Mouse (Mus musculus) kidney, adult 8-10 months (tissue): ENCODE measurements around the gene Spint5.
"Not testable (repeated sequence)": the region's sequence is repeated elsewhere in the genome, so short reads cannot be mapped to it uniquely, and the experiment has no call there.

ENCODE experiments used
- DNase-seq, 2 experiments: peaks; one replicate each; pipeline ENCODE4 v3.0.0; 2022

Gene Spint5

GRCm38 (mm10) chr2:164715005-164715404, at the start of gene Spint5:
Spint5 (plus strand) TSS chr2:164715305.
- DNase-seq: no peak

GRCm38 (mm10) chr2:164670261-164670660, 44.8 kb upstream of the Spint5 start:
- DNase-seq: no peak

GRCm38 (mm10) chr2:164670938-164671337, 44.2 kb upstream of the Spint5 start:
- DNase-seq: no peak

- no peak for DNase-seq
These were observed 41.1 kb upstream of the Spint5 start, which contains the start of gene Wfdc11 for GRCm38 (mm10) chr2:164673987-164674386. Wfdc11 (minus strand) TSS chr2:164674087.

- no peak for DNase-seq
These were observed 39.0 kb upstream of the Spint5 start for GRCm38 (mm10) chr2:164676103-164676502.

- no peak for DNase-seq
These were observed 38.0 kb upstream of the Spint5 start for GRCm38 (mm10) chr2:164676916-164677685.

GRCm38 (mm10) chr2:164678848-164679625, 36.1 kb upstream of the Spint5 start:
- peak; percentile 70 to 86 for DNase-seq

- DNase-seq: no peak
These were observed 35.2 kb upstream of the Spint5 start for GRCm38 (mm10) chr2:164679906-164680305.

- no peak for DNase-seq
These were observed 30.3 kb upstream of the Spint5 start, which contains the start of gene Wfdc13 for GRCm38 (mm10) chr2:164684807-164685206. Wfdc13 (plus strand) TSS chr2:164685107.

- no peak for DNase-seq
These were observed 16.9 kb upstream of the Spint5 start, which contains the start of gene Spint4 for GRCm38 (mm10) chr2:164698201-164698600. Spint4 (plus strand) TSS chr2:164698501.

- no peak for DNase-seq
These were observed 14.1 kb upstream of the Spint5 start for GRCm38 (mm10) chr2:164700959-164701358.

GRCm38 (mm10) chr2:164701761-164702160, 13.3 kb upstream of the Spint5 start:
- no peak for DNase-seq

GRCm38 (mm10) chr2:164704235-164704634, 10.9 kb upstream of the Spint5 start:
- DNase-seq: no peak

- DNase-seq: no peak
These were observed 9.8 kb upstream of the Spint5 start for GRCm38 (mm10) chr2:164705328-164705727.

GRCm38 (mm10) chr2:164705991-164706390, 9.1 kb upstream of the Spint5 start:
- DNase-seq: no peak

- DNase-seq: not testable (repeated sequence)
These were observed 1.2 kb downstream of the Spint5 start for GRCm38 (mm10) chr2:164716194-164716786.

GRCm38 (mm10) chr2:164723276-164723675, 8.2 kb downstream of the Spint5 start:
- DNase-seq: no peak

- peak; percentile 77 to 78 for DNase-seq
These were observed 11.0 kb downstream of the Spint5 start for GRCm38 (mm10) chr2:164725895-164726619.

- no peak for DNase-seq
These were observed 16.6 kb downstream of the Spint5 start for GRCm38 (mm10) chr2:164731719-164732118.

GRCm38 (mm10) chr2:164733259-164733658, 18.2 kb downstream of the Spint5 start:
- no peak for DNase-seq

- no peak for DNase-seq
These were observed 19.7 kb downstream of the Spint5 start for GRCm38 (mm10) chr2:164734839-164735238.

GRCm38 (mm10) chr2:164735446-164735845, 20.3 kb downstream of the Spint5 start:
- DNase-seq: no peak
